Mouse (Mus musculus): ENCODE results near the gene Ikzf2. TPM values are rescaled to one million over a fixed set of nuclear protein-coding genes. Genes with fewer than 3 reads are reported as not detected.

Gene Ikzf2
- total RNA-seq, 1 experiment: 3.4 TPM

- Histone ChIP-seq H3K4me1 (ENCODE audit: control insufficient read depth in 2 of 2, insufficient read depth in 2 of 2, low read length in 2 of 2, poor library complexity in 1 of 2) (no peaks in the 10 kb centered on the region), H3K27ac (ENCODE audit: insufficient read depth, low read depth, low read length, poor library complexity, severe bottlenecking) (no peak overlapping the region), H3K9ac (ENCODE audit: insufficient read depth, low read depth, low read length, poor library complexity, severe bottlenecking) (no peak overlapping the region), H3K9me3 (ENCODE audit: control insufficient read depth, insufficient read depth, low read depth, low read length) (no peaks in the 10 kb centered on the region), H3K36me3 (ENCODE audit: control insufficient read depth, insufficient read depth, low read length, poor library complexity, severe bottlenecking) (no peaks in the 10 kb centered on the region), H3K4me3 (ENCODE audit: insufficient read depth in 1 of 2, low read depth in 1 of 2, low read length in 2 of 2, poor library complexity in 1 of 2, severe bottlenecking in 1 of 2) (no peak overlapping the region)
- no peak for DNase-seq (ENCODE audit: low read depth, low spot score)
- TF ChIP-seq ZC3H11A (IDR thresholded peaks at IDR 0.05; ENCODE audit: borderline replicate concordance, low read depth, low read length) (no peak), HCFC1 (IDR thresholded peaks at IDR 0.05; ENCODE audit: borderline replicate concordance, insufficient read depth, low read length) (no peak), MAFK (IDR thresholded peaks at IDR 0.05; ENCODE audit: insufficient read depth, low read depth, low read length) (no peak), CHD2 (IDR thresholded peaks at IDR 0.05; ENCODE audit: low read depth, low read length) (no peak), ZNF384 (IDR thresholded peaks at IDR 0.05; ENCODE audit: low read depth, low read length) (no peak)
- in situ Hi-C loops (cut with MboI; ENCODE audit: low sequenced_read_pairs in 2 of 2, unreplicated experiment in 2 of 2): no loop called here
These were observed 30.1 kb upstream of the Ikzf2 start for GRCm38 (mm10) chr1:69717107-69717506.

- no peak overlapping the region for H3K4me3 ChIP-seq (ENCODE audit: insufficient read depth in 1 of 2, low read depth in 1 of 2, low read length in 2 of 2, poor library complexity in 1 of 2, severe bottlenecking in 1 of 2)
- H3K9me3 ChIP-seq (ENCODE audit: control insufficient read depth, insufficient read depth, low read depth, low read length): peaks cover 2% of the 10 kb centered on the region; the same call in 1 of the 2 replicates
- in situ Hi-C loops (cut with MboI; ENCODE audit: low sequenced_read_pairs in 2 of 2, unreplicated experiment in 2 of 2): no loop called here
- no peaks in the 10 kb centered on the region for H3K36me3 ChIP-seq (ENCODE audit: control insufficient read depth, insufficient read depth, low read length, poor library complexity, severe bottlenecking)
- no peak overlapping the region for H3K27ac ChIP-seq (ENCODE audit: insufficient read depth, low read depth, low read length, poor library complexity, severe bottlenecking)
- H3K4me1 ChIP-seq (ENCODE audit: control insufficient read depth in 2 of 2, insufficient read depth in 2 of 2, low read length in 2 of 2, poor library complexity in 1 of 2): no peaks in the 10 kb centered on the region
- DNase-seq (ENCODE audit: low read depth, low spot score): no peak
- no peak for TF ChIP-seq ZC3H11A (IDR thresholded peaks at IDR 0.05; ENCODE audit: borderline replicate concordance, low read depth, low read length)
- no peak for TF ChIP-seq MAFK (IDR thresholded peaks at IDR 0.05; ENCODE audit: insufficient read depth, low read depth, low read length)
- TF ChIP-seq ZNF384 (IDR thresholded peaks at IDR 0.05; ENCODE audit: low read depth, low read length): no peak
- no peak overlapping the region for H3K9ac ChIP-seq (ENCODE audit: insufficient read depth, low read depth, low read length, poor library complexity, severe bottlenecking)
These were observed 21.5 kb upstream of the Ikzf2 start for GRCm38 (mm10) chr1:69708571-69708970.

DNA sequence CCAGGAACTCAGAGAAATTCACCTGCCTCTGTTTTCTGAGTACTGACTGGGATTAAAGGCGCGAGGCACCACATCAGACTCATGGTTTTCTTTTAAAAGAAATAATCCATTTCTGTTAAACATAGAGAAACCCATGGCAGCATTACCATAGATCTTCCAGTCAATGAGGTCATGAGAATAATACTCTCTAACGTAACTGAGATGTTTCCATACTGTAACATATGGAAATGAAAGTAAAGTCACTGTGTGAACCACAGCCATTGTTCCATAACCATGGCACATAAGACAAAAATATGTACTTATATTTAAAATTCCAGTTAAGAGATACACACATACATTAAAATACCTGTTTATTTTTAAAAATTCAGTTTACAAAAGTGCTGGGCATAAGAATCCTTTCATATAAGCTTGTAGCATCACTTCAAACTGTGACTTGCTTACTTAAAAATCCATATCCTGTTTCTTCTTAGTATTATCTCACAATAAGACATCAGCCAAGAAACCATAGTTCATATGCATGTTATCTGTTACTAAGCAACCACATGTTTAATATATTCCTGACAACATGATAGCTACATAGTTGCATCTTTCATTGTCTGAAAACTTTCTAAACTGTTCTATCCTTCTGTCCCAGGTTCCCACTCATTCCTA is 16.6 kb upstream of the Ikzf2 start:
- DNase-seq (ENCODE audit: low read depth, low spot score): no peak
- in situ Hi-C loops (cut with MboI; ENCODE audit: low sequenced_read_pairs in 2 of 2, unreplicated experiment in 2 of 2): no loop called here
- no peaks in the 10 kb centered on the region for H3K4me1 ChIP-seq (ENCODE audit: control insufficient read depth in 2 of 2, insufficient read depth in 2 of 2, low read length in 2 of 2, poor library complexity in 1 of 2)
- TF ChIP-seq ZNF384 (IDR thresholded peaks at IDR 0.05; ENCODE audit: low read depth, low read length) (no peak), HCFC1 (IDR thresholded peaks at IDR 0.05; ENCODE audit: borderline replicate concordance, insufficient read depth, low read length) (no peak), ZC3H11A (IDR thresholded peaks at IDR 0.05; ENCODE audit: borderline replicate concordance, low read depth, low read length) (no peak), CHD2 (IDR thresholded peaks at IDR 0.05; ENCODE audit: low read depth, low read length) (no peak), MAFK (IDR thresholded peaks at IDR 0.05; ENCODE audit: insufficient read depth, low read depth, low read length) (no peak)
- no peak overlapping the region for H3K27ac ChIP-seq (ENCODE audit: insufficient read depth, low read depth, low read length, poor library complexity, severe bottlenecking)
- no peaks in the 10 kb centered on the region for H3K36me3 ChIP-seq (ENCODE audit: control insufficient read depth, insufficient read depth, low read length, poor library complexity, severe bottlenecking)
- H3K9ac ChIP-seq (ENCODE audit: insufficient read depth, low read depth, low read length, poor library complexity, severe bottlenecking): no peak overlapping the region
- H3K4me3 ChIP-seq (ENCODE audit: insufficient read depth in 1 of 2, low read depth in 1 of 2, low read length in 2 of 2, poor library complexity in 1 of 2, severe bottlenecking in 1 of 2): no peak overlapping the region
- H3K9me3 ChIP-seq (ENCODE audit: control insufficient read depth, insufficient read depth, low read depth, low read length): peaks cover 2% of the 10 kb centered on the region; the same call in 1 of the 2 replicates

DNA sequence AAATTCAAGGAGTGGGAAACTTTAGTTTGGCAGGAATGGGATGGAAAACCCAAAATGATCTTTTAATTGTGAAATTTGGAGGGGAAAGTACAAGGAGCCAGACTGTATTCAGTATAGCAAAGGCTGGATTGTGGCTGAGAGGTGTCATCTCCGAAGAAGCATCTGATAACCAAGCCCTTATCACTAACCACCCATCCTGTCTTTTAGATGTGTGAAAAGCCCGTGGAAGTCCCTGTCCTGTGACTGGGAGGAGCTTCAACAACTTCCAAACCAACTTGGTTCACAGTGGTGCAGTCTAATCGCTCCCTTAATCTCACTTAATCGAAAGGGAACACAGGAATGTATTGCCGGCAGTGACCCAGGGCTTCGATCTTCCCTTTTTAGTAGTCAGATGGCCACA is 4.9 kb upstream of the Ikzf2 start:
- in situ Hi-C loops (cut with MboI; ENCODE audit: low sequenced_read_pairs in 2 of 2, unreplicated experiment in 2 of 2): no loop called here
- TF ChIP-seq ZC3H11A (IDR thresholded peaks at IDR 0.05; ENCODE audit: borderline replicate concordance, low read depth, low read length): no peak
- Histone ChIP-seq H3K9me3 (ENCODE audit: control insufficient read depth, insufficient read depth, low read depth, low read length) (no peaks in the 10 kb centered on the region), H3K36me3 (ENCODE audit: control insufficient read depth, insufficient read depth, low read length, poor library complexity, severe bottlenecking) (no peaks in the 10 kb centered on the region), H3K4me3 (ENCODE audit: insufficient read depth in 1 of 2, low read depth in 1 of 2, low read length in 2 of 2, poor library complexity in 1 of 2, severe bottlenecking in 1 of 2) (no peak overlapping the region), H3K27ac (ENCODE audit: insufficient read depth, low read depth, low read length, poor library complexity, severe bottlenecking) (no peak overlapping the region), H3K9ac (ENCODE audit: insufficient read depth, low read depth, low read length, poor library complexity, severe bottlenecking) (no peak overlapping the region), H3K4me1 (ENCODE audit: control insufficient read depth in 2 of 2, insufficient read depth in 2 of 2, low read length in 2 of 2, poor library complexity in 1 of 2) (0 out of 4 replicates have a peak, but pooled peaks cover 0 to 2% of the 10 kb centered on the region in 2 experiments)
- DNase-seq (ENCODE audit: low read depth, low spot score): no peak

- Histone ChIP-seq H3K27ac (ENCODE audit: insufficient read depth, low read depth, low read length, poor library complexity, severe bottlenecking) (no peak overlapping the region), H3K4me3 (ENCODE audit: insufficient read depth in 1 of 2, low read depth in 1 of 2, low read length in 2 of 2, poor library complexity in 1 of 2, severe bottlenecking in 1 of 2) (peak overlapping the region in 1 of 2 experiments; percentile 10; a peak in 1 of 4 replicates), H3K4me1 (ENCODE audit: control insufficient read depth in 2 of 2, insufficient read depth in 2 of 2, low read length in 2 of 2, poor library complexity in 1 of 2) (0 out of 4 replicates have a peak, but pooled peaks cover 0 to 2% of the 10 kb centered on the region in 2 experiments), H3K36me3 (ENCODE audit: control insufficient read depth, insufficient read depth, low read length, poor library complexity, severe bottlenecking) (no peaks in the 10 kb centered on the region), H3K9me3 (ENCODE audit: control insufficient read depth, insufficient read depth, low read depth, low read length) (no peaks in the 10 kb centered on the region), H3K9ac (ENCODE audit: insufficient read depth, low read depth, low read length, poor library complexity, severe bottlenecking) (no peak overlapping the region)
- no peak for TF ChIP-seq ZC3H11A (IDR thresholded peaks at IDR 0.05; ENCODE audit: borderline replicate concordance, low read depth, low read length)
- TF ChIP-seq MAFK (IDR thresholded peaks at IDR 0.05; ENCODE audit: insufficient read depth, low read depth, low read length): 0 out of 2 replicates have a peak, but pooled peaks have one; percentile 13
- peak; percentile 69 for DNase-seq (ENCODE audit: low read depth, low spot score)
- in situ Hi-C loops (cut with MboI; ENCODE audit: low sequenced_read_pairs in 2 of 2, unreplicated experiment in 2 of 2): no loop called here
These were observed 1.9 kb upstream of the Ikzf2 start for GRCm38 (mm10) chr1:69688961-69689360.
